Mouse (Mus musculus) liver, adult (tissue): ENCODE measurements around the gene Kcnc4.

Experiments used
- GATA4 ChIP-seq: IDR thresholded peaks from 2 replicates; pipeline ENCODE4 v1.6.1; 2014; ENCODE audit warnings: mild to moderate bottlenecking, low read length; ENCODE audit not compliant: insufficient replicate concordance

Gene Kcnc4

DNA sequence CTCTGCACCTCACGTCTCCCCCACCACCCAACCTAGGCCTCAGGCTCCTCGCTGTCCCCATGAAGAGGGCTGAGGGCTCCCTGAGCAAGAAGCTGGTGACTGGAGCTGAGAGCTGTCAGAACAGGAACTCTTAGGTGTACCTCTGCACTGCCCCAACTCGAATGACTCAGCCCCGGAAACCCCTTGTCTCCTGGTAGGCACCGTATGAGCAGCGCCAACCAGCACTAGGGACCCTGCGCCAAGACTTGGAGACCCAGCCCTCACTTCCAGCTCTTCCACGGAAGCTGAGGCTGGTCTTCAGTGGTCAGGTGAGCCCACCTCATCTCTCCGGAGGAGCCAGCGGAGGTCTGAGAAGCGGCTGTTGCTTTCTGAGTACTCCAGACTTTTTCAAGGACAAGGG is 8.8 kb upstream of the Kcnc4 start:
- no peak for TF ChIP-seq GATA4

DNA sequence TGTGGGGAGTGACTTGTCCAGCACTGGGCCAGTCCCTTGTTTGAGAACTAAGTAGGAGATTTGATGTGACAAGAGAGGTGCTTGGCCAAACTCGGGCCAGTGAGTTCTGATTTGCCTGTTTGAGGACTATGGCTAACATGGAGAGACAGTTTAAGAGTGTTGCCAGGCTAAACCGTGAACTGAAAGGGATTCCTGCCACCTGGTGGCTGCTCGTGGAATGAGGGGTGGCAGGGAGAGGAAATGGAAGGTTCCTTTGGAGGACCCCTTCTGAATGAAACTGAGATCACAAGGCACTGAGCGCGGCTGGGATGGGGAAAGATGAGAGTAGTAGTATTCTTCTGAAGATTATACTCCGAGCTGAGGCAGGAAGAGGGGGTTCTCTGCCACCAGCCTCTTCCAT is 7.2 kb upstream of the Kcnc4 start:
- TF ChIP-seq GATA4: no peak

DNA sequence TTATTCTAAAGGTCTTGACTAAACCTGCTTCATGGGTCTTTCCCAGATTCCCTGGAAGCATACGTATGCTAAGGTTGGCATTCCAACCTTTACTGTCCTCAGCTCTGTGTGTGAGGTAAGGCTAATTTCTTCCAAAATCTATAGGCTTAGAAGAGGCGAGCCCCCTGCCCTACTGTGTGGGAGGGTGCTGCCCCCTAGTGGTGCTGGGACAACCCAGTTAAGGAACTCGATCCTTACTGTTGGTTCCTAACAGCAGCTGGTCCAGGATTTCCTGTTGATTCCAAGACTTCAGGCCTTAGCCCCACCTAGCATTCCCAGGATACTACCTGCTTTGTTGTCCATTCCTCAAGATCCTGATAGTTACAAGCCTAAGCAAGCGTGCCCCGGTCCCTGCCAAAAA is 2.8 kb upstream of the Kcnc4 start:
- TF ChIP-seq GATA4: no peak

DNA sequence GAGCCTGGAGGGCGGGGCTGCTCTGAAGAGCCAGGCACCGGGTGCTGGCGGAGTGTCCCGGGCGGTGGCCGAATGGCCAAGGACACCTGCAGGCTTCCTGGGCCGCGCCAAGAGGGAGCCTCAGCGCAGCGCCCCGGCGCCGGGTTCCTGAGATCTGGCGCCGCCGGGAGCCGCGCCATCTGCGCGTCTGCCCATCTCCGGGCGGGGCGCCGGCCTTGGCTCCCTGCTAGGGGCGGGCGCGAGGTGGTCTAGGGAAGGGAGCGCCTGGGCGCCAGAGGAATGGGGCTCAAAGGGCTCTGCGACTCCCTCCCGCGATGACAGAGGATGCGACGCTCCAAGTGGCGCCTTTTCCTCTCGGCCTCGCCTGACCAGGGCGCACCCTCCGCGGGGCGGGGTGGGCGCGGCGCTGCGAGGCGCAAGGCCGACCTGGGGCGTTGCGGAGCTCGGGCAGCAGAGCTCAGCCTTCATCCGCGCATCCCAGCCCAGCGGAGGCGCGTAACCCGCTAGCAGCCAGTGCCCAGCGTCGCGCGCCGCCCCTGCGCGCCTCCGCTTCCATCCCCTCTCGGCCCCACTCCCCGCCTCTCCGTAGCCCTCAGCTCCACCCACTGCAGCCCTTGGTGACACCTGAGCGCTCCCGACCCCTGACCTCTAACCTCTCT is 550 bp upstream of the Kcnc4 start:
- no peak for TF ChIP-seq GATA4

DNA sequence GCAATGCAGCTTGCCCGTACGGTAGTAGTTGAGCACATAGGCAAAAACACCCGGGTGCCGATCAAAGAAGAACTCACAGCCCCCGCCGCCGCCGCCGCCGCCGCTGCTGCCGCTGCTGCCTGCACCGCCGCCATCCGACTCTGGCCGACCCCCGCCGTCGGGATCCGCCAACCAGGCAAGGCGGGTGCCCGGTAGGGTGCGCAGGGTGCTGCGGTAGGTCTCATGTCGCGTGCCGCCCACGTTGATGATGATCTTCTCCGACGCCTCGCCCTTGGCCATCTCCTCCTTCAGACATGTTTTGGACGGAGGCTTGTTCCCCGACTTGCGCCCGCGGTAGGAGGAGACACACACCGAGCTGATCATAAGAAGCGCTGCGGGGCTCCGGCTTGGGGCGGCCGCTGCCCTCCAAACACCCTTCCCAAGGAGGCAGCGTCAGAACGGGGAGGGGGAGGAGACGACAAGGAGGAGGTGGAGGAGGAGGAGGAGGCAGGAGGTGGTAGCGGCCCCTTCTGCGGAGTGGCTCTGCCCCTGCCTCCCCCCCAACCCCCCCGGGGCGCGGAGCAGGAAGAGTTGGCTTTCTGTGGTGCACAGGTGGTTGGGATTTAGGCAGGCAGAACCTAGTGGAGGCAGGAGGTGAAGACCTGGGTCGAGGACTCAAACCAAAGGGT is 690 bp downstream of the Kcnc4 start:
- no peak for TF ChIP-seq GATA4

DNA sequence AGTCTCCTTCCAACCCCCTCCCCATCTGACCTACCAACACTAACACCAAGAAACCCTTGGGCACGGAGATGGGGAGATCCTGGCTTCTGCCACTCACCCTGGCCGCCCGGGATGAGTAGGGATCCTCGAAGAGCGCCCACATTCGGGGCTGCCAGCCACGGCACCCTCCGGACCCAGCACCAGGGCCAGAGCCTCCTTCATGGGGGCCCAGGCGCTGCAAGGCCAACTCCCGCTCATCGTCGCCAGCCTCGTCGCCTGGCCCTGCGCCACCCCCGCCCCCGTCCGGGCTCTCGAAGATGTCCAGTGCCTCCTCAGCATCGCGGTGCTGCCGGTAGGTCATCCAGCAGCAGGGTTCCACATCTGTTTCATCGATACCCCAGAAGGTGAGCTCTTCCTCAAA is 1.2 kb downstream of the Kcnc4 start:
- TF ChIP-seq GATA4: no peak

DNA sequence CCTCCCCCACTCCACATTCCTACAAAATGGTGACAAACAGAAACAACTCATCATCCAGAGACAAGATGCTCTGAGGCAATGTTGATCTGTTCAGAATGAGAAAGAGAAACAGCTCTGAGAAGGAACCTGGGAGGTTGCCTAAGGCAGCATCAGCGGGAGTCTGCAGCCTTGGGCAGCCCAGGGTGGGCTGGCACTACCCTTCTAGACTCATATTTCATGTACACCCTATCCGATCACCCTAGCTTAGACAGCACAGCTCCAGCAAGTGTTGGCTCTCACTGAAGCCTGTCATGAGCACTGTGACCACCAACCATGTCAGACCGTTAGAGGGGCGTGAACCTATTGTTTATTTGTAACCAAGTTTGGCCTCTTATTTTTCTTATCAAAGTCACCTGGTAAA is 5.1 kb downstream of the Kcnc4 start:
- no peak for TF ChIP-seq GATA4

DNA sequence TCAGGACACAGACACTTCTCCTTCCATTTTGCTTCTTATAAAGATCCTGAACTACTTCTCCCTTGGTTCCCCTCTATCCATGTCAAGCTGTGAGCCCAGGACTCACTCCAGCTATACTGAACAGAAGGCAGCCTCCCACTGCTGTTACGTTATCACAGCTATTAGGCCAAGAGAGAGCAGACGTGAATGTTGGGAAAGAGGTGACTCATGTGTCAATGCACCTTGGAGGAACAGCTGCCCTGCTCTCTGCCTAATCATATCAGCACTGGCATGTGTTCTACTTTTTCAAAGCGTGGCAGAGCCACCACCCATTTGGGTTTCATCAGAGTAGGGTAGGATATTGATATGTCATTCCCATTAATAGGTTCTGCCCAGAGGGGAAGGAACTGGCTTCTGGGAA is 12.5 kb downstream of the Kcnc4 start:
- TF ChIP-seq GATA4: no peak

DNA sequence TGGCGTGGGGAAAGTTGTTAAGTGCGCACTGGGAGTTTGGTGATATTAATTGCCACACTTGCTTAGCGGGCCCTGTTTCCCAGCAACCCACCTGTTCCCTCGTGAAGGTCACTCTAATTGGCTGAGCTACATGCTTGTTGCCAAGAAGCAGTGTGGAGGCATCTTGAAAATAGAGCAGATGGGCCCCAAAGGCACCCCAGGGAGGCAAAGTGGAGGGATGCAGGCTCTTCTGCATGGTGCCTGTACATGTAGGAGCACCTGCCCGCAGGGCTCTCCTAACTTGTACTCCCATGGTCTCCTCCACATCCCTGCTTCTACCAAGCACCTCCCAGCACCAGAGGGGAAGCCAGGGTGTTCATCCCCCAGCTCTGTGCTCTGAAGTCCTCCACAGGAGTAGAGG is 15.5 kb downstream of the Kcnc4 start:
- no peak for TF ChIP-seq GATA4

DNA sequence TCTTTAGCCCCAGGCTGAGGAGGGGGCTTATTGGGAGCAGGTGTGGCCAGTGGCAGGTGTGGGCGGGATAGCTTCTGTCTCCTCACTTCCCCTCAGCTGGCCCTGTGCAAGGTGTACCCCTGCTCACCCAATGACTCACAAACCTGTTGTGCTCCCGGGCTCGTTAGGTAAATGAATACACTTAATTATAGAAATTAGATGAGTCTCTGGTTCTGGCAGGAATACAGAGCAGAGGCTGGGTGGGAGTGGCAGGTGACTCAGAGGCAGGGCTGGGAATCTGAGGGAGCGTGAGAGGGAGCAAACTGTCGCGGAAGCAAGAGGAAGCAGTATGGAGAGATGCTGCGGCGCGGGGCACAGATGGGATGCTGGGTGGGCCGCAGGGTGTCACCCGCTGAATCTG is 17.2 kb downstream of the Kcnc4 start:
- TF ChIP-seq GATA4: no peak

DNA sequence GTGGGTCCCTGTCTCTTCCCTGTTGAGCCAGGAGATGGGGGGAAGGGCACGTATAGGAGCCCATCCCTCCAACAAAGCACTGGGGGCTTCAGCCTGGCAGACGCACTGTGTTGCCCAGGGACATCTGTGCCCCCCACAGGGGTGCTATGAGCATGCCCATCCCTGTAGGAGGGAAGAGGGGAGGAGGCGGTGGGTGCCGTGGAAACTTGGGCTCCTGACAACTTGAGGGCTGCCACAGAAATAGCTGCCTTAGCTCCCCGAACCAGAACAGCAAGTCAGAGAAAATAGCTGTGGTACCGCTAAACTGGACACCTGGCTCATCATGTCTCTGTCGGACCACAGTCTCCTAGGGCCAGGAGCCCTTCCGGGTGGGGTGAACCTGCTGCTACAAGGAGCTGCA is 18.0 kb downstream of the Kcnc4 start:
- no peak for TF ChIP-seq GATA4

DNA sequence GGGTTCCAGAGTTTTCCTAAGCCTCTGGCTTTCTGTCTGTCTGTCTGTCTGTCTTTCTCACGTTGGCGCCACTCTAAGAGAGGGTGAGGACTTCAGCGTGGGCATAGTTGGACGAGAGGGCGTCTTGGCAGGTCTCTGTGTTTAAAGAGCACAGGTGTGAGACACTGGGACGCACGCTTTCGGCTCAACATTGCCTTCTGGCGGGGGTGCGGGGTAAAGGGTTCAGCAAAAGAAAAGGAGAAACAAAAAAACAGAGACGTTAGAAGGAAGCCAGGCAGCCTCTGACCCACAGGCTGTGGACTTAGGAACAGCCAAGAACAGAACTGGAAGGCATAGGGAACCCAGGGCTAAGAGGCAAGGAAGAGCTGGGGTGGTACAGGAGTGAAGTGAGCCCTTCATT is 20.1 kb downstream of the Kcnc4 start:
- TF ChIP-seq GATA4: no peak

DNA sequence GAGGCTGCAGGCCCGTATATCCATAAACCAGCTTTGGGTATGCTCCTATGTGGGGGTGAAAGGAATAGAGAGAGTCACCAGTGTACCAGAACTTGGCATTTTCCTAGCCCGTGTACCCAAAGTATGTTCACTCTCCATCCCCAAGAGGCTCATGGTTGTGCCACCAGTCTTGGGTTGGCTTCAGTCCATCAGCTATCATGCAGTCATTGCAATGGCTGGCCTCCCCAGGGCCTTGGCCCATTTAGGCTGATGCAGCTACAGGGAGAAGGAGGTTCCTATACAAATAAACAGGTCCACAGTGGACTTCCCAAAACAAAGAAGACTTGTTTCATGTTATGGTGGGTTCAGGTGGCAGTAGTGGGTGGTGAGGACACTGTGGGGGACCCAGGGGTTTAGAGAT is 21.7 kb downstream of the Kcnc4 start:
- TF ChIP-seq GATA4: no peak

DNA sequence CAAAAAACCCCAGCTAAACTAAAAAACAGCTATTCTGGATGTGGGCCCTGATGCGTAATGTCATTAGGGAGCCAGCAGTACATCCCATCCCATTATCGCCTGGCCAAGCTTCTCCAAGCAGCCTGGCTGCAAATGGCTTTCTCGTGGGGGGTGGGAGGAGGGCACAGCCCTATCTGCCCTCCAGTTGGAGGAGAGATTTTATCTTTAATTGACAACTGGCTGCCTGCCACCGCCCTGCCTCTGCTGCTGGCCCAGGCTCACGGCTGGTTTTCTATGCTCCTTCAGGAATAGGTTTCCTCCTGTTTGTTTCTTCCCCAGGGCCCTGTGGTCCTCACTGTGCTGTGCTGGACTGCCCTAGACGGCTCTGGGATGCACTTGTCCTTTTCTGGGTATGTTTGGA is 22.9 kb downstream of the Kcnc4 start:
- no peak for TF ChIP-seq GATA4

DNA sequence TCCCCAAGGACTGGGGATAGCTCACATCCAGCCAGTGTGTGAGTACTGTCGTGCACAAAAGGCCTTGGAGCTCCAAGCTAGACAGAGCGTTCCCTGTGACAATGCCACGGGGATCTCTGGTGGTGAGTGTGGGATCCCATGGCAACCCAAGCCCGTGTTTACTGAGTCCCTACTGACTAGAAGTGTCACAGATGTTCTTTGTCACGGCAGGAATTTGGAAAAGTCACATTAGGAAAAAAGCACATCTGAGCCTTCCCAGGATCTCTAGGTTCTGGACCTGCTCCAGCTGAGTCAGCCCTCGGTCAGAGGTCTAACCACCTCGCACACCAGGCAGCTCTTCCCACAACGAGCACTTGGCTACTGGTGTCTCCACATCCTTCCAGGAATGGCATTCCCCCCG is 25.7 kb downstream of the Kcnc4 start:
- no peak for TF ChIP-seq GATA4

DNA sequence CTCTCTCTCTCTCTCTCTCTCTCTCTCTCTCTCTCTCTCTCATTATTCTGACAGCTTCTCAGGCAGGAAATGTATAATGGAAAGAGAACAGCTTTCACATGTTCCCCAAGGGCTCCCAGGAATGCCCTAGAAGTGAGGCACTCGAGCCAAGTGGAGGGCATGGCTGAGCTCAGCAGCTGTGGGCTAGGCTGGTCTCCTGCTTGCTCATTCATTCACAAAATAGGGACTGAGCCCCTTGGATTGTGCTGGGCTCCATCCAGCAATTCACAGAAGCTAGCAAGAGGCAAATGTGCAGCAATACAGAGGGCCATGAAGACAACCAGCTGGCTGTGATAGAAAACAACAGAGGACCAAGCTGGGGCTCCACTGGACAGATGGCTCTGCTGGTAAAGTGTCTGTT is 28.1 kb downstream of the Kcnc4 start:
- no peak for TF ChIP-seq GATA4
